20 mouse cellular contexts compared by ENCODE assay signal in the genomic region with DNA sequence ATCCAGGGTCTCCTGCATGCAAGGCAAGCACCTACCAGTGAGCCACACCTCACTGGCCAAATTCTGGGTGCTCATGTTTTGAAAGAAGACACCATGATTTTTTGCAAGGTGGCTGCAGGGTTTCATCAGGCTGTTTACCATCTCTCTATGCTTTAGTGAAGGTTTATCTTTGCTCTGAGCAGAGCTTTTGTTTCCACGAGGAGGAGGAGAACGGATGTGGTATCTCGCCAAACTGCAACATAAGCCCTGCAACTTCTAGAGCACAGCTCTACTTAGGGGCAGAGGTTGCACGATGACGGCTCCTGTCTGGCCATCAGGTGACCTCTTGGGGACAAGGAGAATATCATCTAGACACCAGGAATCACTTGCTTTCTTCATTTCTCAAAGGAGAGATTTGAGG.
DNase-seq lines count a peak whose midpoint lies in the region; ATAC-seq and TF ChIP-seq lines count a peak whose summit lies in the region.
"Had no signal": no experiment of that assay in that cellular context is flagged by ENCODE, and none has a peak within 500 bp of the region (broad histone marks: within the 10 kb centered on the region; RNA-seq: fewer than 3 reads in every experiment).

No protein-coding gene starts in this region.

- H3K27ac ChIP-seq in thymus, adult 2 months (ENCODE audit: control insufficient read depth, insufficient read depth, low read length): peak overlapping the region; percentile 83
- H3K27ac ChIP-seq in forebrain, embryonic 15.5 days (replicated peaks): no peak overlapping the region
- H3K27ac ChIP-seq: embryonic facial prominence, embryonic 15.5 days; forebrain, embryonic 10.5 days; heart, embryonic 13.5 days; hindbrain, embryonic 15.5 days had no signal

- no peaks in the 10 kb centered on the region for H3K9me3 ChIP-seq in forebrain, embryonic 15.5 days
- H3K9me3 ChIP-seq: embryonic facial prominence, embryonic 15.5 days; forebrain, embryonic 10.5 days; G1E; heart, embryonic 13.5 days; hindbrain, embryonic 15.5 days had no signal

- TF ChIP-seq POLR2A in thymus, adult 2 months (IDR thresholded peaks at IDR 0.05; ENCODE audit: control insufficient read depth, extremely low read depth, insufficient read depth, low read length, poor library complexity): no peak

- H3K4me2 ChIP-seq in forebrain, embryonic 15.5 days (replicated peaks): no peak overlapping the region
- H3K4me2 ChIP-seq: embryonic facial prominence, embryonic 15.5 days; heart, embryonic 13.5 days; hindbrain, embryonic 15.5 days had no signal

- H3K4me3 ChIP-seq in thymus, adult 2 months (ENCODE audit: control insufficient read depth, insufficient read depth, low read length): no peak overlapping the region
- no peak overlapping the region for H3K4me3 ChIP-seq in forebrain, embryonic 15.5 days
- H3K4me3 ChIP-seq: embryonic facial prominence, embryonic 15.5 days; erythroblast, embryonic 14.5 days; forebrain, embryonic 10.5 days; heart, embryonic 13.5 days; hindbrain, embryonic 15.5 days had no signal

- no peaks in the 10 kb centered on the region for H3K36me3 ChIP-seq in thymus, adult 2 months (ENCODE audit: control insufficient read depth, insufficient read depth, low read length)
- no peaks in the 10 kb centered on the region for H3K36me3 ChIP-seq in forebrain, embryonic 15.5 days
- H3K36me3 ChIP-seq: embryonic facial prominence, embryonic 15.5 days; forebrain, embryonic 10.5 days; G1E; heart, embryonic 13.5 days; hindbrain, embryonic 15.5 days had no signal

- H3K9ac ChIP-seq in forebrain, embryonic 15.5 days (replicated peaks): no peak overlapping the region
- H3K9ac ChIP-seq: embryonic facial prominence, embryonic 15.5 days; heart, embryonic 13.5 days; hindbrain, embryonic 15.5 days had no signal

- H3K27me3 ChIP-seq in thymus, adult 2 months (ENCODE audit: control insufficient read depth, insufficient read depth, low read length): no peaks in the 10 kb centered on the region
- H3K27me3 ChIP-seq in forebrain, embryonic 15.5 days: no peaks in the 10 kb centered on the region
- H3K27me3 ChIP-seq: embryonic facial prominence, embryonic 15.5 days; heart, embryonic 13.5 days; hindbrain, embryonic 15.5 days had no signal

- 67% methylated on average over 5 of the region's 5 CpGs for WGBS in thymus, adult 2 months
- WGBS in forebrain, embryonic 15.5 days: 89% methylated on average over 5 of the region's 5 CpGs

- no peak for DNase-seq in thymus, adult 2 months
- DNase-seq in thymus, adult 18-20 months: no peak
- DNase-seq in naive thymus-derived CD4-positive, alpha-beta T cell, adult 2 months (ENCODE audit: low read depth): peak; percentile 32
- no peak for DNase-seq in right cerebral cortex, postnatal 25 days
- DNase-seq in lung, postnatal 10 days: no peak
- DNase-seq: adrenal gland, postnatal 14 days; cerebellum, adult 18-20 months; cerebellum, postnatal 10 days; gastrocnemius, postnatal 36 days; heart, adult 11 months; heart, postnatal 36 days had no signal

- peak; percentile 73 for ATAC-seq in activated CD4-positive, CD25-positive, alpha-beta regulatory T cell, adult 4 months
- ATAC-seq in forebrain, embryonic 15.5 days (replicated peaks): no peak
- ATAC-seq: forebrain, embryonic 14.5 days had no signal

- no peak for TF ChIP-seq CTCF in thymus, adult 2 months (IDR thresholded peaks at IDR 0.05; ENCODE audit: borderline replicate concordance, control insufficient read depth, extremely low read depth, insufficient read depth, low read length, poor library complexity)

- peaks cover 10% of the 10 kb centered on the region for H3K4me1 ChIP-seq in thymus, adult 2 months (replicated peaks; ENCODE audit: control insufficient read depth, insufficient read depth, low read length)
- H3K4me1 ChIP-seq in forebrain, embryonic 15.5 days: peaks cover 17% of the 10 kb centered on the region
- H3K4me1 ChIP-seq: hindbrain, embryonic 15.5 days had no signal
